Mouse (Mus musculus): ENCODE data around the gene Lmf1. TPM values are rescaled to one million over a fixed set of nuclear protein-coding genes. Genes with fewer than 3 reads are reported as not detected.

Gene Lmf1
- polyA plus RNA-seq, 1 experiment from 2014 or later = 36.9 TPM

GRCm38 (mm10) chr17:25656142-25656825 lies 77.4 kb downstream of the Lmf1 start:
- H3K9ac ChIP-seq (ENCODE audit: low read length) = no peak overlapping the region
- H3K27ac ChIP-seq (ENCODE audit: low read length) = no peak overlapping the region
- H3K4me1 ChIP-seq (ENCODE audit: control insufficient read depth, insufficient read depth, low read length) = no peaks in the 10 kb centered on the region
- H3K4me2 ChIP-seq (ENCODE audit: low read depth, low read length) = no peak overlapping the region
- H3K36me3 ChIP-seq (ENCODE audit: control insufficient read depth, insufficient read depth) = peaks cover 8% of the 10 kb centered on the region; the same call in 1 of the 2 replicates
- ATAC-seq (replicated peaks; ENCODE audit: extremely low read depth, insufficient read depth, low FRiP score) = no peak
- no peak overlapping the region for H3K4me3 ChIP-seq (ENCODE audit: low read length)
- no peaks in the 10 kb centered on the region for H3K27me3 ChIP-seq (ENCODE audit: control insufficient read depth, insufficient read depth, low read length)
- H3K9me3 ChIP-seq (replicated peaks; ENCODE audit: control insufficient read depth, low read length) = no peaks in the 10 kb centered on the region
- WGBS = 73% methylated on average over 12 of the region's 12 CpGs

- H3K4me1 ChIP-seq (ENCODE audit: control insufficient read depth, insufficient read depth, low read length) = no peaks in the 10 kb centered on the region
- H3K36me3 ChIP-seq (ENCODE audit: control insufficient read depth, insufficient read depth) = peaks cover 8% of the 10 kb centered on the region; the same call in 1 of the 2 replicates
- H3K4me3 ChIP-seq (ENCODE audit: low read length) = no peak overlapping the region
- H3K4me2 ChIP-seq (ENCODE audit: low read depth, low read length) = no peak overlapping the region
- no peak for ATAC-seq (replicated peaks; ENCODE audit: extremely low read depth, insufficient read depth, low FRiP score)
- no peaks in the 10 kb centered on the region for H3K9me3 ChIP-seq (replicated peaks; ENCODE audit: control insufficient read depth, low read length)
- no peak overlapping the region for H3K27ac ChIP-seq (ENCODE audit: low read length)
- H3K27me3 ChIP-seq (ENCODE audit: control insufficient read depth, insufficient read depth, low read length) = no peaks in the 10 kb centered on the region
- H3K9ac ChIP-seq (ENCODE audit: low read length) = no peak overlapping the region
- 21% methylated on average over 3 of the region's 3 CpGs for WGBS
Observed at GRCm38 (mm10) chr17:25656826-25657189, 77.9 kb downstream of the Lmf1 start.

- H3K9me3 ChIP-seq (replicated peaks; ENCODE audit: control insufficient read depth, low read length) = no peaks in the 10 kb centered on the region
- WGBS = 42% methylated on average over 12 of the region's 12 CpGs
- H3K4me1 ChIP-seq (ENCODE audit: control insufficient read depth, insufficient read depth, low read length) = no peaks in the 10 kb centered on the region
- H3K4me2 ChIP-seq (ENCODE audit: low read depth, low read length) = no peak overlapping the region
- H3K27me3 ChIP-seq (ENCODE audit: control insufficient read depth, insufficient read depth, low read length) = no peaks in the 10 kb centered on the region
- H3K36me3 ChIP-seq (ENCODE audit: control insufficient read depth, insufficient read depth) = no peaks in the 10 kb centered on the region
- no peak overlapping the region for H3K27ac ChIP-seq (ENCODE audit: low read length)
- no peak overlapping the region for H3K9ac ChIP-seq (ENCODE audit: low read length)
- no peak for ATAC-seq (replicated peaks; ENCODE audit: extremely low read depth, insufficient read depth, low FRiP score)
- no peak overlapping the region for H3K4me3 ChIP-seq (ENCODE audit: low read length)
Observed at GRCm38 (mm10) chr17:25663213-25663835, 84.4 kb downstream of the Lmf1 start.

- no peaks in the 10 kb centered on the region for H3K27me3 ChIP-seq (ENCODE audit: control insufficient read depth, insufficient read depth, low read length)
- no peaks in the 10 kb centered on the region for H3K9me3 ChIP-seq (replicated peaks; ENCODE audit: control insufficient read depth, low read length)
- no peak overlapping the region for H3K27ac ChIP-seq (ENCODE audit: low read length)
- H3K36me3 ChIP-seq (ENCODE audit: control insufficient read depth, insufficient read depth) = no peaks in the 10 kb centered on the region
- no peak for ATAC-seq (replicated peaks; ENCODE audit: extremely low read depth, insufficient read depth, low FRiP score)
- no peak overlapping the region for H3K4me2 ChIP-seq (ENCODE audit: low read depth, low read length)
- H3K9ac ChIP-seq (ENCODE audit: low read length) = no peak overlapping the region
- H3K4me1 ChIP-seq (ENCODE audit: control insufficient read depth, insufficient read depth, low read length) = no peaks in the 10 kb centered on the region
- no peak overlapping the region for H3K4me3 ChIP-seq (ENCODE audit: low read length)
- WGBS = 83% methylated on average over 6 of the region's 6 CpGs
Observed at GRCm38 (mm10) chr17:25665485-25665884, 86.6 kb downstream of the Lmf1 start.

- H3K4me2 ChIP-seq (ENCODE audit: low read depth, low read length) = no peak overlapping the region
- H3K9ac ChIP-seq (ENCODE audit: low read length) = no peak overlapping the region
- no peak for ATAC-seq (replicated peaks; ENCODE audit: extremely low read depth, insufficient read depth, low FRiP score)
Observed at GRCm38 (mm10) chr17:25665891-25666290, 87.0 kb downstream of the Lmf1 start.

GRCm38 (mm10) chr17:25668481-25669055 lies 89.7 kb downstream of the Lmf1 start:
- Histone ChIP-seq H3K27ac (ENCODE audit: low read length) (no peak overlapping the region), H3K9ac (ENCODE audit: low read length) (no peak overlapping the region), H3K4me2 (ENCODE audit: low read depth, low read length) (no peak overlapping the region), H3K4me1 (ENCODE audit: control insufficient read depth, insufficient read depth, low read length) (no peaks in the 10 kb centered on the region), H3K9me3 (replicated peaks; ENCODE audit: control insufficient read depth, low read length) (no peaks in the 10 kb centered on the region), H3K27me3 (ENCODE audit: control insufficient read depth, insufficient read depth, low read length) (no peaks in the 10 kb centered on the region; the same call in 1 of the 2 replicates), H3K4me3 (ENCODE audit: low read length) (no peak overlapping the region), H3K36me3 (ENCODE audit: control insufficient read depth, insufficient read depth) (no peaks in the 10 kb centered on the region)
- ATAC-seq (replicated peaks; ENCODE audit: extremely low read depth, insufficient read depth, low FRiP score) = no peak
- WGBS = 58% methylated on average over 7 of the region's 7 CpGs

More at GRCm38 (mm10) chr17:25665891-25666290, 87.0 kb downstream of the Lmf1 start:
- Histone ChIP-seq H3K9me3 (replicated peaks; ENCODE audit: control insufficient read depth, low read length) (no peaks in the 10 kb centered on the region), H3K27ac (ENCODE audit: low read length) (no peak overlapping the region), H3K36me3 (ENCODE audit: control insufficient read depth, insufficient read depth) (no peaks in the 10 kb centered on the region), H3K27me3 (ENCODE audit: control insufficient read depth, insufficient read depth, low read length) (no peaks in the 10 kb centered on the region), H3K4me3 (ENCODE audit: low read length) (no peak overlapping the region), H3K4me1 (ENCODE audit: control insufficient read depth, insufficient read depth, low read length) (no peaks in the 10 kb centered on the region)
- WGBS = 50% methylated on average over 8 of the region's 8 CpGs

- Histone ChIP-seq H3K4me2 (ENCODE audit: low read depth, low read length) (no peak overlapping the region), H3K27ac (ENCODE audit: low read length) (no peak overlapping the region), H3K27me3 (ENCODE audit: control insufficient read depth, insufficient read depth, low read length) (no peaks in the 10 kb centered on the region; the same call in 1 of the 2 replicates), H3K9ac (ENCODE audit: low read length) (no peak overlapping the region), H3K36me3 (ENCODE audit: control insufficient read depth, insufficient read depth) (no peaks in the 10 kb centered on the region), H3K4me1 (ENCODE audit: control insufficient read depth, insufficient read depth, low read length) (no peaks in the 10 kb centered on the region), H3K9me3 (replicated peaks; ENCODE audit: control insufficient read depth, low read length) (no peaks in the 10 kb centered on the region), H3K4me3 (ENCODE audit: low read length) (no peak overlapping the region)
- ATAC-seq (replicated peaks; ENCODE audit: extremely low read depth, insufficient read depth, low FRiP score) = no peak
Observed at GRCm38 (mm10) chr17:25672982-25673381, 94.1 kb downstream of the Lmf1 start.

- WGBS = 58% methylated on average over 6 of the region's 6 CpGs
- H3K9ac ChIP-seq (ENCODE audit: low read length) = no peak overlapping the region
- no peak overlapping the region for H3K4me3 ChIP-seq (ENCODE audit: low read length)
- no peaks in the 10 kb centered on the region for H3K36me3 ChIP-seq (ENCODE audit: control insufficient read depth, insufficient read depth)
- no peaks in the 10 kb centered on the region for H3K9me3 ChIP-seq (replicated peaks; ENCODE audit: control insufficient read depth, low read length)
- no peak for ATAC-seq (replicated peaks; ENCODE audit: extremely low read depth, insufficient read depth, low FRiP score)
- no peak overlapping the region for H3K27ac ChIP-seq (ENCODE audit: low read length)
- H3K4me2 ChIP-seq (ENCODE audit: low read depth, low read length) = no peak overlapping the region
- H3K4me1 ChIP-seq (ENCODE audit: control insufficient read depth, insufficient read depth, low read length) = no peaks in the 10 kb centered on the region
- no peaks in the 10 kb centered on the region; the same call in 1 of the 2 replicates for H3K27me3 ChIP-seq (ENCODE audit: control insufficient read depth, insufficient read depth, low read length)
Observed at GRCm38 (mm10) chr17:25677969-25678368, 99.1 kb downstream of the Lmf1 start.

GRCm38 (mm10) chr17:25679818-25680217 lies 100.9 kb downstream of the Lmf1 start:
- no peak for ATAC-seq (replicated peaks; ENCODE audit: extremely low read depth, insufficient read depth, low FRiP score)
- WGBS = 23% methylated on average over 5 of the region's 5 CpGs
- no peaks in the 10 kb centered on the region for H3K9me3 ChIP-seq (replicated peaks; ENCODE audit: control insufficient read depth, low read length)
- H3K9ac ChIP-seq (ENCODE audit: low read length) = no peak overlapping the region
- H3K36me3 ChIP-seq (ENCODE audit: control insufficient read depth, insufficient read depth) = no peaks in the 10 kb centered on the region
- H3K4me1 ChIP-seq (ENCODE audit: control insufficient read depth, insufficient read depth, low read length) = no peaks in the 10 kb centered on the region
- peaks cover 7% of the 10 kb centered on the region for H3K27me3 ChIP-seq (ENCODE audit: control insufficient read depth, insufficient read depth, low read length)
- no peak overlapping the region for H3K4me3 ChIP-seq (ENCODE audit: low read length)
- H3K27ac ChIP-seq (ENCODE audit: low read length) = no peak overlapping the region
- no peak overlapping the region for H3K4me2 ChIP-seq (ENCODE audit: low read depth, low read length)
